Mouse (Mus musculus) neural tube, embryonic 15.5 days (tissue): ENCODE results near the gene Noxred1. TPM values are rescaled to one million over a fixed set of nuclear protein-coding genes. Genes with fewer than 3 reads are reported as not detected.

Experiments used
- ATAC-seq: fragments of 200-750 bp; cut with Nextera tagmentation; 2 replicates; pipeline ENCODE4 v1.8.0; 2017; ENCODE audit warnings: mild to moderate bottlenecking, moderate TSS enrichment, moderate library complexity; ENCODE audit not compliant: low FRiP score
- H3K27ac ChIP-seq: fragments of 300-500 bp; sonication (generic); replicated peaks from 2 replicates; pipeline ENCODE4 v1.5.1; 2015; ENCODE audit warnings: mild to moderate bottlenecking, inconsistent platforms
- H3K27me3 ChIP-seq: fragments of 300-500 bp; sonication (generic); replicated peaks from 2 replicates; pipeline ENCODE4 v1.6.1; 2015; ENCODE audit warnings: inconsistent platforms
- H3K36me3 ChIP-seq: fragments of 300-500 bp; sonication (generic); 2 replicates; pipeline ENCODE4 v1.6.1; 2015; ENCODE audit warnings: inconsistent platforms
- H3K4me1 ChIP-seq: fragments of 300-500 bp; sonication (generic); 2 replicates; pipeline ENCODE4 v1.6.1; 2015; ENCODE audit warnings: inconsistent platforms
- H3K4me2 ChIP-seq: fragments of 300-500 bp; sonication (generic); 2 replicates; pipeline ENCODE4 v1.6.1; 2015; ENCODE audit warnings: inconsistent platforms, mild to moderate bottlenecking, moderate library complexity
- H3K4me3 ChIP-seq: fragments of 300-500 bp; sonication (generic); replicated peaks from 2 replicates; pipeline ENCODE4 v1.5.1; 2015; ENCODE audit warnings: mild to moderate bottlenecking, inconsistent platforms
- H3K9ac ChIP-seq: fragments of 300-500 bp; sonication (generic); replicated peaks from 2 replicates; pipeline ENCODE4 v1.6.1; 2015; ENCODE audit warnings: mild to moderate bottlenecking, inconsistent platforms
- H3K9me3 ChIP-seq: fragments of 300-500 bp; sonication (generic); replicated peaks from 2 replicates; pipeline ENCODE4 v1.6.1; 2016; ENCODE audit warnings: inconsistent platforms
- WGBS: fragments of 180-500 bp; shearing (Covaris S2); methylation state at CpG from one replicate; pipeline ENCODE4 v1.1.7; 2015; ENCODE audit warnings: mixed read lengths; 5-methylcytosine and 5-hydroxymethylcytosine counted together
- polyA plus RNA-seq: library from polyadenylated mRNA; unstranded; fragments of >200 nt; fragmentation: Nextera tagmentation; extraction: Ambion mirVana; gene quantifications from 2 replicates; pipeline ENCODE4 v1.2.1, GENCODE M21; 2015

The Noxred1 gene
- polyA plus RNA-seq, 1 experiment from 2014 or later, result 1.0 TPM

GRCm38 (mm10) chr12:87266827-87267603 is 28.5 kb upstream of the Noxred1 start:
- H3K27me3 ChIP-seq, result no peaks in the 10 kb centered on the region
- peak; percentile 63 for ATAC-seq
- H3K27ac ChIP-seq, result peak overlapping the region; percentile 92
- H3K4me3 ChIP-seq, result peak overlapping the region; percentile 93
- no peaks in the 10 kb centered on the region for H3K9me3 ChIP-seq
- H3K4me1 ChIP-seq, result peaks cover 23% of the 10 kb centered on the region
- under 1% methylated on average over 31 of the region's 31 CpGs for WGBS
- H3K4me2 ChIP-seq, result peak overlapping the region; percentile 77
- peaks cover 40% of the 10 kb centered on the region for H3K36me3 ChIP-seq
- H3K9ac ChIP-seq, result peak overlapping the region; percentile 90

GRCm38 (mm10) chr12:87266108-87266826 is 27.7 kb upstream of the Noxred1 start, which contains the start of the genes Vipas39 and Ahsa1:
Vipas39 (minus strand) TSS chr12:87266256.
Ahsa1 (plus strand) TSS chr12:87266479.
- Histone ChIP-seq H3K36me3 (peaks cover 42% of the 10 kb centered on the region), H3K4me1 (peaks cover 23% of the 10 kb centered on the region), H3K4me3 (peak within 1 kb of the TSS; percentile 93), H3K9ac (peak within 1 kb of the TSS; percentile 90), H3K9me3 (no peaks in the 10 kb centered on the region), H3K4me2 (peak within 1 kb of the TSS; percentile 77), H3K27me3 (no peaks in the 10 kb centered on the region), H3K27ac (peak within 1 kb of the TSS; percentile 92)
- ATAC-seq, result peak; percentile 98
- WGBS, result under 1% methylated on average over 31 of the region's 31 CpGs

GRCm38 (mm10) chr12:87265444-87265843 is 26.9 kb upstream of the Noxred1 start:
- H3K27ac ChIP-seq, result peak overlapping the region; percentile 85
- no peaks in the 10 kb centered on the region for H3K9me3 ChIP-seq
- no peaks in the 10 kb centered on the region for H3K27me3 ChIP-seq
- peaks cover 41% of the 10 kb centered on the region for H3K36me3 ChIP-seq
- H3K9ac ChIP-seq, result peak overlapping the region; percentile 83
- 26% methylated on average over 11 of the region's 11 CpGs for WGBS
- H3K4me2 ChIP-seq, result peak overlapping the region; percentile 68
- peak overlapping the region; percentile 93 for H3K4me3 ChIP-seq
- ATAC-seq, result no peak
- H3K4me1 ChIP-seq, result peaks cover 23% of the 10 kb centered on the region

- H3K36me3 ChIP-seq, result peaks cover 64% of the 10 kb centered on the region
- H3K4me2 ChIP-seq, result no peak overlapping the region
- no peak for ATAC-seq
- no peaks in the 10 kb centered on the region for H3K9me3 ChIP-seq
- no peaks in the 10 kb centered on the region for H3K27me3 ChIP-seq
- over 99% methylated on average over 8 of the region's 8 CpGs for WGBS
- no peak overlapping the region for H3K9ac ChIP-seq
- peaks cover 8% of the 10 kb centered on the region for H3K4me1 ChIP-seq
- H3K27ac ChIP-seq, result no peak overlapping the region
- no peak overlapping the region for H3K4me3 ChIP-seq
These were observed 22.0 kb upstream of the Noxred1 start for GRCm38 (mm10) chr12:87260562-87260961.

GRCm38 (mm10) chr12:87256629-87257028 is 18.1 kb upstream of the Noxred1 start:
- Histone ChIP-seq H3K4me3 (no peak overlapping the region), H3K27ac (no peak overlapping the region), H3K27me3 (no peaks in the 10 kb centered on the region), H3K36me3 (peaks cover 83% of the 10 kb centered on the region), H3K9ac (no peak overlapping the region), H3K4me1 (no peaks in the 10 kb centered on the region), H3K4me2 (no peak overlapping the region), H3K9me3 (no peaks in the 10 kb centered on the region)
- 98% methylated on average over 5 of the region's 5 CpGs for WGBS
- ATAC-seq, result no peak

GRCm38 (mm10) chr12:87253878-87254277 is 15.3 kb upstream of the Noxred1 start:
- no peak for ATAC-seq
- no peak overlapping the region for H3K4me3 ChIP-seq
- no peak overlapping the region for H3K9ac ChIP-seq
- no peak overlapping the region for H3K27ac ChIP-seq
- WGBS, result 94% methylated on average over 6 of the region's 6 CpGs
- H3K4me1 ChIP-seq, result no peaks in the 10 kb centered on the region
- H3K9me3 ChIP-seq, result no peaks in the 10 kb centered on the region
- no peak overlapping the region for H3K4me2 ChIP-seq
- H3K27me3 ChIP-seq, result no peaks in the 10 kb centered on the region
- peaks cover 91% of the 10 kb centered on the region for H3K36me3 ChIP-seq

GRCm38 (mm10) chr12:87250161-87250560 is 11.6 kb upstream of the Noxred1 start:
- H3K9me3 ChIP-seq, result no peaks in the 10 kb centered on the region
- H3K27me3 ChIP-seq, result no peaks in the 10 kb centered on the region
- no peak overlapping the region for H3K4me3 ChIP-seq
- 97% methylated on average over 6 of the region's 6 CpGs for WGBS
- no peak for ATAC-seq
- no peak overlapping the region for H3K4me2 ChIP-seq
- H3K36me3 ChIP-seq, result peaks cover 85% of the 10 kb centered on the region
- no peak overlapping the region for H3K27ac ChIP-seq
- H3K9ac ChIP-seq, result no peak overlapping the region
- H3K4me1 ChIP-seq, result no peaks in the 10 kb centered on the region

GRCm38 (mm10) chr12:87236882-87237483 is 1.5 kb downstream of the Noxred1 start:
- WGBS, result 84% methylated on average over 5 of the region's 5 CpGs
- H3K9me3 ChIP-seq, result no peaks in the 10 kb centered on the region
- H3K4me3 ChIP-seq, result no peak overlapping the region
- H3K4me1 ChIP-seq, result no peaks in the 10 kb centered on the region
- no peak for ATAC-seq
- H3K27ac ChIP-seq, result no peak overlapping the region
- H3K9ac ChIP-seq, result no peak overlapping the region
- no peaks in the 10 kb centered on the region for H3K27me3 ChIP-seq
- H3K36me3 ChIP-seq, result peaks cover 45% of the 10 kb centered on the region
- no peak overlapping the region for H3K4me2 ChIP-seq

GRCm38 (mm10) chr12:87230379-87230895 is 8.1 kb downstream of the Noxred1 start:
- H3K36me3 ChIP-seq, result no peaks in the 10 kb centered on the region

GRCm38 (mm10) chr12:87229633-87230032 is 8.9 kb downstream of the Noxred1 start:
- Histone ChIP-seq H3K27me3 (no peaks in the 10 kb centered on the region), H3K4me3 (no peak overlapping the region), H3K9me3 (no peaks in the 10 kb centered on the region), H3K36me3 (no peaks in the 10 kb centered on the region), H3K4me1 (no peaks in the 10 kb centered on the region), H3K9ac (no peak overlapping the region), H3K27ac (no peak overlapping the region), H3K4me2 (no peak overlapping the region)
- WGBS, result 86% methylated on average over 2 of the region's 2 CpGs
- ATAC-seq, result no peak

More at GRCm38 (mm10) chr12:87230379-87230895, 8.1 kb downstream of the Noxred1 start:
- H3K27me3 ChIP-seq, result no peaks in the 10 kb centered on the region
- no peak overlapping the region for H3K4me3 ChIP-seq
- H3K4me1 ChIP-seq, result no peaks in the 10 kb centered on the region
- H3K27ac ChIP-seq, result no peak overlapping the region
- H3K4me2 ChIP-seq, result no peak overlapping the region
- ATAC-seq, result no peak
- H3K9me3 ChIP-seq, result no peaks in the 10 kb centered on the region
- H3K9ac ChIP-seq, result no peak overlapping the region

- ATAC-seq, result no peak
- Histone ChIP-seq H3K27ac (no peak overlapping the region), H3K4me1 (no peaks in the 10 kb centered on the region), H3K9ac (no peak overlapping the region), H3K9me3 (no peaks in the 10 kb centered on the region), H3K4me2 (no peak overlapping the region), H3K36me3 (no peaks in the 10 kb centered on the region), H3K27me3 (no peaks in the 10 kb centered on the region), H3K4me3 (no peak overlapping the region)
- WGBS, result 75% methylated on average over 7 of the region's 7 CpGs
These were observed 11.7 kb downstream of the Noxred1 start for GRCm38 (mm10) chr12:87226801-87227200.
